Mouse (Mus musculus): ENCODE measurements around the gene Sdhaf4. TPM values are rescaled to one million over a fixed set of nuclear protein-coding genes. Genes with fewer than 3 reads are reported as not detected.
"Not testable (repeated sequence)": the region's sequence is repeated elsewhere in the genome, so short reads cannot be mapped to it uniquely, and the experiment has no call there.

Gene Sdhaf4
- total and polyA plus RNA-seq, 3 experiments: 20.9 to 79.6 (median 40.7) TPM

- TF ChIP-seq EP300 (IDR thresholded peaks at IDR 0.05; ENCODE audit: low read length): peak; percentile 99
- TF ChIP-seq E2F4 (IDR thresholded peaks at IDR 0.05; ENCODE audit: insufficient replicate concordance, low read depth, low read length): no peak
- peak; percentile 49; the same call in 1 of the 2 replicates for TF ChIP-seq ETS1 (conservative IDR thresholded peaks at IDR 0.05; ENCODE audit: low read depth, low read length)
- TF ChIP-seq GABPA (IDR thresholded peaks at IDR 0.05; ENCODE audit: insufficient replicate concordance, low read depth, low read length): no peak
- no peak for TF ChIP-seq NRF1 (IDR thresholded peaks at IDR 0.05; ENCODE audit: low read depth, low read length)
- no peak for TF ChIP-seq CHD1 (IDR thresholded peaks at IDR 0.05; ENCODE audit: low read depth, low read length)
Measured at GRCm38 (mm10) chr1:23983118-23983517, 22.3 kb downstream of the Sdhaf4 start (continued).

- dilution Hi-C loops (cut with MboI; ENCODE audit: extremely low pct_ligation_motif_present, extremely low pct_unique_long_range_greater_than_20kb, low sequenced_read_pairs): no loop called here
- H3K4me2 ChIP-seq (ENCODE audit: insufficient read depth, low read depth, poor library complexity, severe bottlenecking): no peak overlapping the region
- in situ Hi-C loops (cut with MboI; ENCODE audit: low pct_ligation_motif_present, low pct_unique_long_range_greater_than_20kb, low sequenced_read_pairs): no loop called here
- H3K4me1 ChIP-seq (ENCODE audit: control insufficient read depth in 1 of 2, insufficient read depth in 2 of 2): peaks cover 3 to 15% of the 10 kb centered on the region in 2 experiments; a peak in 3 of 4 replicates
- no peak overlapping the region for H3K27ac ChIP-seq (ENCODE audit: insufficient read depth, low read depth)
- H3K9me3 ChIP-seq (replicated peaks; ENCODE audit: low read length): no peaks in the 10 kb centered on the region
- no peaks in the 10 kb centered on the region for H3K27me3 ChIP-seq (replicated peaks)
- H3K36me3 ChIP-seq (replicated peaks in 1 of 2; ENCODE audit: control insufficient read depth in 1 of 2, insufficient read depth in 1 of 2, low read length in 1 of 2): no peaks in the 10 kb centered on the region
- no peaks in the 10 kb centered on the region for H3K79me2 ChIP-seq (replicated peaks; ENCODE audit: control insufficient read depth, extremely low read depth, insufficient read depth, poor library complexity, severe bottlenecking)
- DNase-seq (ENCODE audit: extremely low read depth): no peak
- no peak overlapping the region for H3K9ac ChIP-seq (ENCODE audit: insufficient read depth, low read depth)
- no peak overlapping the region for H3K4me3 ChIP-seq (replicated peaks in 1 of 3; ENCODE audit: low read depth in 2 of 3, low read length in 2 of 3, poor library complexity in 1 of 3)
- TF ChIP-seq E2F4 (IDR thresholded peaks at IDR 0.05; ENCODE audit: insufficient replicate concordance, low read depth, low read length) (no peak), ZNF384 (IDR thresholded peaks at IDR 0.05; ENCODE audit: low read depth, low read length) (no peak), RCOR1 (conservative IDR thresholded peaks at IDR 0.05; ENCODE audit: low read depth, low read length) (no peak), MAZ (IDR thresholded peaks at IDR 0.05; ENCODE audit: low read depth, low read length) (no peak), CHD2 (IDR thresholded peaks at IDR 0.05; ENCODE audit: low read length) (no peak), PAX5 (IDR thresholded peaks at IDR 0.05; ENCODE audit: low read length) (no peak), MEF2A (IDR thresholded peaks at IDR 0.05; ENCODE audit: borderline replicate concordance, low read depth, low read length) (no peak), SIN3A (IDR thresholded peaks at IDR 0.05; ENCODE audit: low read length) (no peak), ZMIZ1 (IDR thresholded peaks at IDR 0.05; ENCODE audit: low read depth, low read length) (no peak), USF1 (IDR thresholded peaks at IDR 0.05; ENCODE audit: low read depth, low read length) (no peak), TBP (conservative IDR thresholded peaks at IDR 0.05; ENCODE audit: low read depth, low read length) (no peak), USF2 (conservative IDR thresholded peaks at IDR 0.05; ENCODE audit: low read depth, low read length) (no peak), ZKSCAN1 (IDR thresholded peaks at IDR 0.05; ENCODE audit: borderline replicate concordance, low read depth, low read length) (no peak), HCFC1 (IDR thresholded peaks at IDR 0.05; ENCODE audit: low read depth, low read length) (no peak), BHLHE40 (IDR thresholded peaks at IDR 0.05; ENCODE audit: low read depth, low read length) (no peak)
Measured at GRCm38 (mm10) chr1:23978281-23978680, 27.2 kb downstream of the Sdhaf4 start.

GRCm38 (mm10) chr1:23971159-23971558 lies 34.3 kb downstream of the Sdhaf4 start:
- H3K4me1 ChIP-seq (ENCODE audit: control insufficient read depth in 1 of 2, insufficient read depth in 2 of 2); H3K79me2 ChIP-seq (replicated peaks; ENCODE audit: control insufficient read depth, extremely low read depth, insufficient read depth, poor library complexity, severe bottlenecking); H3K9ac ChIP-seq (ENCODE audit: insufficient read depth, low read depth); H3K27ac ChIP-seq (ENCODE audit: insufficient read depth, low read depth); dilution Hi-C loops (cut with MboI; ENCODE audit: extremely low pct_ligation_motif_present, extremely low pct_unique_long_range_greater_than_20kb, low sequenced_read_pairs); H3K36me3 ChIP-seq (replicated peaks in 1 of 2; ENCODE audit: control insufficient read depth in 1 of 2, insufficient read depth in 1 of 2, low read length in 1 of 2); H3K4me3 ChIP-seq (replicated peaks in 1 of 3; ENCODE audit: low read depth in 2 of 3, low read length in 2 of 3, poor library complexity in 1 of 3); H3K9me3 ChIP-seq (replicated peaks; ENCODE audit: low read length); DNase-seq (ENCODE audit: extremely low read depth); H3K4me2 ChIP-seq (ENCODE audit: insufficient read depth, low read depth, poor library complexity, severe bottlenecking); in situ Hi-C loops (cut with MboI; ENCODE audit: low pct_ligation_motif_present, low pct_unique_long_range_greater_than_20kb, low sequenced_read_pairs); H3K27me3 ChIP-seq (replicated peaks): not testable (repeated sequence)

Data from CH12.LX (cell line).